Mouse (Mus musculus) E14TG2a.4 (cell line): Measurements from ENCODE around the gene Eif2ak3.

Source experiments
- CTCF ChIP-seq: conservative IDR thresholded peaks from 2 replicates; pipeline ENCODE4 v1.5.1; 2014; ENCODE audit warnings: low read length
- NANOG ChIP-seq: IDR thresholded peaks from 2 replicates; pipeline ENCODE4 v1.6.1; 2014; ENCODE audit warnings: borderline replicate concordance, low read length, mixed read lengths

DNA sequence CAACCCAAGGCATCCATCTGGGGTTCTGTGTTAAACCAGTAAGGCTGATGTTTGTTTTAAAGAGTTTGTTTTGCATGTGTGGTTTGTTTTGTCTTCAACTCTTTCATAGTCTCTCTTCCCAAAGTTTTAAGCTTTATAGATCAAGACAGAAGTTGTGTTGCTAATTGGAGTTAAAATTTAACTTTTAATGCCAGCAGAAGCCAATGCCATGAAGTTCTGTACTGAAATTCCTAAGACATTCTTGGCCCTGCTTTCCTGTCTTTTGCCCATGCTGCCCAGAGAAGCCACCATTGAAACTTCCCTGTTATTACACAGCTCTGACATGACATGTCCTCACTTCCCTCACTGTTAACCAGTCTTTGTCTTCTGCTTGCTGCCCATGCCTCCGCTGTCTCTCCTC is 30.7 kb downstream of the Eif2ak3 start:
- TF ChIP-seq NANOG (no peak), CTCF (no peak)
